ENCODE assay signal across 20 mouse cellular contexts in the genomic region with DNA sequence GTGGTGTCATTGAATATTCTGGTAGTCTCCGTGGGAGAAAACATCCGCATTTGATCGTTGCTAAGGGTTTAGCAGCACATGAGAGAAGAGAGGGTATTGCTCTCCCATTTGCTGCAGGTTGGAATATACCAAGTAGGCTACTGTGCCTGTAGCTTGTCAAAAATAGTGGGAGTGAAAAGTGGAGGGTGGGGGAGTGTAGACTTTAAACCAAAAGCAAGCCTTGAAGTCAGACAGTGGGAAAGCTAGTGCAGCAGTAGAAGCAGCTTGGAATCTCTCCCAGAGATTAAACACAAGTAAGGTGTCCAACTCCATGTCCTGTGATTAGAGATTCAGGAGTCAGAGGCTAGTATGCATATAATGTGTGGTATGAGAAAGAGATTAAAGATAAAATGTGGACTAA.
A peak's percentile ranks its signal among the peaks of the same experiment; 100 is the strongest.
DNase-seq lines count a peak whose midpoint lies in the region; ATAC-seq and TF ChIP-seq lines count a peak whose summit lies in the region.
"Had no signal": no experiment of that assay in that cellular context is flagged by ENCODE, and none has a peak within 500 bp of the region (broad histone marks: within the 10 kb centered on the region; RNA-seq: fewer than 3 reads in every experiment).

No protein-coding gene starts in this region.

- TF ChIP-seq CTCF in left cerebral cortex, adult 2 months (IDR thresholded peaks at IDR 0.05), result no peak

- no peak for DNase-seq in frontal cortex, postnatal 25 days (ENCODE audit: low spot score in 2 of 2)
- DNase-seq in left cerebral cortex, postnatal 14 days (ENCODE audit: low spot score in 2 of 2), result peak; percentile 21 to 30
- no peak for DNase-seq in left cerebral cortex, adult 2 months (ENCODE audit: extremely low spot score in 1 of 2, low spot score in 2 of 2)
- DNase-seq in brain, adult 2 months (ENCODE audit: low read depth, low spot score), result peak; percentile 68
- DNase-seq in urinary bladder, postnatal 14 days (ENCODE audit: low spot score), result no peak
- DNase-seq: adrenal gland, adult 2 months; adrenal gland, postnatal 10 days; adrenal gland, postnatal 25 days; B cell, adult 2 months; cerebellum, adult 11-12 months; cerebellum, adult 2 months; cerebellum, adult 9-10 months; cerebellum, postnatal 10 days; cerebellum, postnatal 25 days; forebrain, postnatal 0 days had no signal

- ATAC-seq in frontal cortex, adult (ENCODE audit: low TSS enrichment), result peak; percentile 94
- ATAC-seq: forebrain, embryonic 13.5 days; forebrain, embryonic 15.5 days; forebrain, postnatal 0 days had no signal

- intact Hi-C loops in left cerebral cortex, postnatal 14 days (cut with DNase I), result no loop called here
- intact Hi-C loops in left cerebral cortex, adult 2 months (cut with DNase I), result no loop called here

- H3K27ac ChIP-seq in left cerebral cortex, adult 2 months, result no peak overlapping the region
- H3K27ac ChIP-seq: embryonic facial prominence, embryonic 10.5 days; embryonic facial prominence, embryonic 12.5 days; forebrain, embryonic 13.5 days; forebrain, embryonic 15.5 days had no signal

- no peak overlapping the region for H3K4me3 ChIP-seq in left cerebral cortex, adult 2 months
- H3K4me3 ChIP-seq: embryonic facial prominence, embryonic 10.5 days; embryonic facial prominence, embryonic 12.5 days; forebrain, embryonic 13.5 days; forebrain, embryonic 15.5 days had no signal

Comparison
In these comparisons a context has a peak if more than half of its experiments do, and no peak if none do; other contexts are left out.
1. DNase-seq: peak in left cerebral cortex, postnatal 14 days (2 of 2) and brain, adult 2 months (single experiment); none in frontal cortex, postnatal 25 days (0 of 2), left cerebral cortex, adult 2 months (0 of 2) and urinary bladder, postnatal 14 days (single experiment).